Mouse (Mus musculus) C2C12 (cell line): ENCODE measurements around the gene Gnaq.
"Not testable (repeated sequence)": the region's sequence is repeated elsewhere in the genome, so short reads cannot be mapped to it uniquely, and the experiment has no call there.

ENCODE experiments used
- CEBPB ChIP-seq: IDR thresholded peaks from one replicate; pipeline ENCODE4 v1.6.1; 2011; ENCODE audit warnings: low read depth, mild to moderate bottlenecking, control low read depth, moderate library complexity
- CTCF ChIP-seq: IDR thresholded peaks from one replicate; pipeline ENCODE4 v1.5.1; 2011; ENCODE audit not compliant: control insufficient read depth, insufficient read depth, insufficient read length
- MYOG ChIP-seq: IDR thresholded peaks from one replicate; pipeline ENCODE4 v1.6.1; 2011; ENCODE audit not compliant: control insufficient read depth, insufficient read length; ENCODE audit errors: extremely low read depth

GRCm38 (mm10) chr19:16083981-16084630 is 48.5 kb upstream of the Gnaq start:
- not testable (repeated sequence) for TF ChIP-seq CTCF, MYOG, CEBPB
